Mouse (Mus musculus) T-cell, adult 2 months (primary cell): ENCODE data around the gene Maml3.

ENCODE experiments used
- DNase-seq: peaks from one replicate; pipeline ENCODE4 v3.0.0; 2022; ENCODE audit warnings: low spot score

The Maml3 gene

GRCm38 (mm10) chr3:51742405-51742804 is 362.5 kb downstream of the Maml3 start:
- no peak for DNase-seq

- no peak for DNase-seq
Measured at GRCm38 (mm10) chr3:51741824-51742223, 363.1 kb downstream of the Maml3 start.

GRCm38 (mm10) chr3:51739835-51740112 is 365.1 kb downstream of the Maml3 start:
- no peak for DNase-seq

DNA sequence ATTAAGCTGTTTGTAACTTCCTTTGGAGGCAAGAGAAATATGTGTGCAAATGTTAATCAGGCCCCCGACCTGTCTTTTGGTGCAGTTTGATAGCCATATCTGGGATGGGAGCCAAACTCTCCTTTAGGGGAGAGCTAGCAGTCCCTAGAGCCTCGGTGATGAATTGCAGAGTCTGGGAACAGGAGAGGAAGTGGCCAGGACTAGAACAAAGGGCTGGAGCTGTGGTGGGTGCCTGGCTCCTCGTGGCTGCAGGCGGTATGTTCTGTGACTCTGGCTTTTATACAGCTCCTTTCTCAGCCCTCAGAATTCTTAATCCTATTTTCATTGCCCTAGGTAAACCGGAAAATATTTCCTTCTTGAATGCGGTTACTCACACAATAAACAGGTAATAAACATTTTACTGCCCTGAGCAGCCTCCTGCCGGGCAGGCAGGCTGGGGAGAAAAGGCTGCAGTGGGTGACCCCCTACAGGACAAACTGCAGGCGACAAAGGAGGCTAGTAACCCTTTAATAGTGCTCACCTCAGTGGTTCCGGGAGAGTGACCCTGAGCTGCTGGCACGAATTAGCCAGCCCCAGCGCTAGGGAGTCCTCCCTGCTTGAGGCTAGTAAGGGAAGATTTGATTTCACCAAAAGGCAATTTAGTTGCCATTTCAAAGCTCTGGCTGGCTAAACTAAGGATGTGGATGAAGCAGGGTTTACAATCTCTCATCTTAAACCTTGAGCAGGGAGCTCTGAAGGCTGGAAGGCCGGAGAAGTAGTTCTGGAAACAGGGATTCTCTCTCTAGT is 365.6 kb downstream of the Maml3 start:
- peak; percentile 14 for DNase-seq

- DNase-seq, result no peak
Measured at GRCm38 (mm10) chr3:51733685-51734084, 371.2 kb downstream of the Maml3 start.

GRCm38 (mm10) chr3:51731949-51732636 is 372.8 kb downstream of the Maml3 start:
- DNase-seq, result no peak

- DNase-seq, result no peak
Measured at GRCm38 (mm10) chr3:51730662-51731061, 374.2 kb downstream of the Maml3 start.

GRCm38 (mm10) chr3:51729109-51729918 is 375.6 kb downstream of the Maml3 start:
- no peak for DNase-seq

GRCm38 (mm10) chr3:51728456-51728855 is 376.4 kb downstream of the Maml3 start:
- no peak for DNase-seq

DNA sequence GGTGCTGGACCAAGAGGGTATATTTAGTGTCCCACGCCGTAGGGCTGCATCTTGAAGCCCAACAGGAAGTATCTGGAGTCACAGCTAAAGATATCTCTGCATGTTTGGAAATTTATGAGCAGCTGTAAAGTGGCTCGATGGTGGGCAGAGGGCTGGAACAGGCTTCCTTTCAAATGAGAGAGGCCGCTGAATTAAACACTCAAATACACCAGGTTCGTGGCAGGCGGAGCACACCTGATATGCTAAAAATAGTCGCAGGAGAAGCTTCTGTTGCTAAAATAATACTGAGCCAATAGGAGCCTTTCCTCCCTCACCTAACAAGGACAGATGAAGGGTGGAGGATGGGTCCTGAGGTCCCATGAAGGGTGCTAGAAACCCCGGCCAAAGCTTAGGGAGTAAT is 376.9 kb downstream of the Maml3 start:
- no peak for DNase-seq

GRCm38 (mm10) chr3:51727487-51727886 is 377.4 kb downstream of the Maml3 start:
- DNase-seq, result no peak

DNA sequence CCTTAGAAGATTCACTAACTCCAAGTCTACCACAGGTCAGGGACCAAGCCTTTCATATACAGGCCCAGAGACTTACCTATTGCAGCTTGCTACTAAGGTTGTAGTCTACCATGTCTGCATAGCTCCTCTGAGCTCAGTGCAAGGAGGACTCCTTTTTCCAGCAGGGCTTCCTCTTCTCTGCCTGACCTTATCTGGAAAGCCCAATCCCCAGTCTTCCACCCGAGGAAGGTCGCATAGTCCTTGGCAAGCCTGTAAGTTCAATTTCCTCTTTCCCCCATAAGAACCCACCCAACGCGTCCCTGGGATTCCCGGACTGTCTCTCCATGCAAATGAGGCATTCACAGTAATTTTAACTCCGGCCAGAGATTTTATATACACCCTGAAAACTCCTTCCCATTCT is 378.6 kb downstream of the Maml3 start:
- DNase-seq, result no peak

DNA sequence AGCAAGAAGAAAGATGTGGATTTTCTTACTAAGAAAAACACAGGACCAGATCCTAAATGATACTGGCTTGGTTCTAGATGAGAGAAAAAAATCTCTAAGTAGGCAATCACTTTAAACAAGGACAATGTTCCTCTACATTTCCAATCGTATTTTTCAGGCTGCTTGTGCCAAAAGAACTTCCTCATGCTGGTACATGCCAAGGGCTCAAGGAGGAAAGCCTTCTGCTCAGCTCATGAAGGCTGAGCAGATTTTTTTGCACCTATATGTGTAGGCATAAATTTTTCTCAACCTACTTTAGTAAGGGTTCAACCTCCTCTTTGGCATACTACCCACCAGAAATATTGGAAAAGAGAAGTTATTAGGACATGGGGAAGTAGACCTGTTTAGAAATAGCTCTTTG is 384.9 kb downstream of the Maml3 start:
- no peak for DNase-seq

- DNase-seq, result no peak
Measured at GRCm38 (mm10) chr3:51719373-51719772, 385.5 kb downstream of the Maml3 start.

DNA sequence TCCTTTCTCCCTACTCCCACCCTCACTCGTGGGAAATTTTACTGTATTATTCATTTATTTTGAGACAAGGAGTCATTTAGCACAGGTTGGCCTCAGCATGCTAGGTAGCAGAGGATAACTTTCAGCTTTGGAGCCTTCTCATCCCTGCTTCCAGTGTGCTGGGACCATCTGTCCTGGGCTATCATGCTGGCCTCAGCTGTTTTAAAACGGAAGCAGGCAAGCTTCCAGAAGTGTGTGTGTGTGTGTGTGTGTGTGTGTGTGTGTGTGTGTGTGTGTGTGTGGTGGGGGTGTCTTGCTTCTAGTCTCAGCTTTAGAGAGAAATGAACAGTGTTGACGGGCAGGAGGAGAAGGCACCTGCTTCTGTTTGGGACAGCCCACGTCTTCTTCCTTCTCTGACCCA is 387.0 kb downstream of the Maml3 start:
- DNase-seq, result no peak

DNA sequence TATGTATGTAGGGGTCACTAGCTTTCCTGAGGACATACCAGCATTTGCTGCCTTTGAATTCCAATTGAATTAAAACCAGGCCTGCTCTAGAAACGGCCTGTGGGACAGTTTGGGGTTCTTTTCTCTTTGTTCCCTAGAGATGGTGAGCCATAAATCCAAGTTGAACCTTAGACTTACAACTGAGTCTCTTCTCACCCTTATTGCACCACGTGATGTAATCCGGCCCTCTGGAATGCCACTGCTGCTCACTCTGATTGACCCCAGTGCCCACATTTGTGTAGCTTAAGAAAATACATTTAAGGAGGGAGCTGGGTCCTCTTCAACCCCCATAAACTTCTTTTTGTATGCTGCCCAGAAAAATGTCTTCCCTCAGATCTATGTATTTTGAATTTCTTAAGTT is 387.4 kb downstream of the Maml3 start:
- DNase-seq, result no peak

- no peak for DNase-seq
Measured at GRCm38 (mm10) chr3:51714469-51714868, 390.4 kb downstream of the Maml3 start.

DNA sequence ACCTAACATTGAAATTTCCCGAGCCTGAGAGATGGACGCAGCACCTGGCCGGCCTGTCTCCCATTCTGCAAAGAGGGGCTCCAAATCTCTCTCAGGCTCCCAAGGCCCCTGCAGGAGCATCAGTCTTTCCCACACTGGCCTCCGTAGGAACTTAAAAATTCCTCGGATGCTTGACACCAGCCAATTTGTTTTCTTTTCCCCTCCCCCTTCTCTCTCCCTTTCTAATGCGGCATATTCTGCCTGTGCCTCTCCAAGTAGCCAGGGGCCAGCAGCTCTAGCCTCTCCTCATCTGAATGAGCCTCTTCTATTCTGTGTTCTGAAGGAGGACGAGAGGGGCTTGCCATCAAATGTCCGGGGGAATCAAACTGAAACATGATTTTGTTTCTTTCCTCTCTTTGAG is 391.6 kb downstream of the Maml3 start:
- DNase-seq, result no peak

DNA sequence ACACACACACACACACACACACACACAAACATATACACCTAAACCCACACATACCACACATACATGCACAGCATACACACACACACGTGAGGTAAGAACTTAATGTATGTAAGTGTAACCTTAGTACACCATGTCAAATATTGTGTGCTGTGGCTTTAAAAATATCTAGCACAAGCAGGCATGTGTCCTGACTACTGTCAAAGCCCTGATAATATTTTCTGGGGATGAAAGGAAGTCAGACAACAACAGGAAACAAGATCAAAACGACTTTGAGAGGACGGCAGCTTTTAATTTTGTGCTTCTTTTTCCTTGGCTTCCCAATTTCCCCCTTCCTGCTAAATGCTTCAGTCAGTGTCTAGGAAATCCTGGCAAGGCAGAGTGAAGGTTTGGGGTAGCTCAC is 392.5 kb downstream of the Maml3 start:
- DNase-seq, result no peak

DNA sequence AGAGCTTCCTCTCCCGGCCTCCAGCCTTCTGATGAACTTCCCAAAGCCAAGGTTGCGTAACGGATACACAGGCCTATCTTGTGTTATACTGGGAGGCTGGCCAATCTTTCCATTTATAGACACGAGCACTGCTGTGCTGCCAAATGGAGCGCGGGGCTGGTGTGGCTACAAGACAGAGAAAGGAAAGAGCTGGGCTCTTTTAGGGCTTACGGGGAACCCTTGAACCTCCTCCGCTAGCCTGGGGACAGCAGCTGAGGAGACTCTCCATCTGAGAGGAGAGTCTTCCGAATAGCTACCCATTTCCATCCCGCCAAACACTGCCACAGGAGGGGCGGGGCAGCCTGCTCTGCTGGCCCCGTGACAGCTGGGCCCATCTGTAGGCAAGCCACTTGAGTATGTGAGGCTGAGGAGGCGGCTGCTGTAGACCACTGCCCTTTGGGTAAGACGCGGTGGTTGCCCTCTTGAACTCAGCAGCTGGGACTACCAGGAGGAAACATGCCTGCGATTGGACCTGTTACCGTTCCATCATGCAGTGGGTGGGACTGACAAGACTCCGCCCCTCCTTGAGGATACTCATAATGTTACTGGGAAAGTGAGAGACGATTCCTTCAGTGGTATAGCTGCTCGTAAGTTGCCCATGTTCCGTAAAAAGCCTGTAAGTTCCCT is 396.0 kb downstream of the Maml3 start:
- DNase-seq, result peak; percentile 23

DNA sequence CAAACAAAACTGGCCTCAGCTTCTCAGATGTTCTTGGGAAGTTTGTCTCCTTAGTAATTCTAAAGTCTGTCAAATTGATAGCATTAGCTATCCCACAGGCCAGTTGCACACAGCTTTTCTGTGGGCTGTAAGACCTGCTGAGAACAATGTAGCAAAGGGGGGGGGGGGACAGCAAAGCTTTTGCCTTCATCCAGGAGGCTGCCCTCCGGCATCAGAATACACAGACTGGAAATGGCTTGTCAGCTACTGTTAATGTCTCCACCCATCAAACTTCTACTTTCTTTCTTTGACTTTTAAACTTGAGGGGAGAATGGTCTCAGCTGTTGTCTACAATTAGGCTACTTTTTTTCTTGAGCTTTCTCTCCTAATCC is 396.5 kb downstream of the Maml3 start:
- DNase-seq, result no peak

DNA sequence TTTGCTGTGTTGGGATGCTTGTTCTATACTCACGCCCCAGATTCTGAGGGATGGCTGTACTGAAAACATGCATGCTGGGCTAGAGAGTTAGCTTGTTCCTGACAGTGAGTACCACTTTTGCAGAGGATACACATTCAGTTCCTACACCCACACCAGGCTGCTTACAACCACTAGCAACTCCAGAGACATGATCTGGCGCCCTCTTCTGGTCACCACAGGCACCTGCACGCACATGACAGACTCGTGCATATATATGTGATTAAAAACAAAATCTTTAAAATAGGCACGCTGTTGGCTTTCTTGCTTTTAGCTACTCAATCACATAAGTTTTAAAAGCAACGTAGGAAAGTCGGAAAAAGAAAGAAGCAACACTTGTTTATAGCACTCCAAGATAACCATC is 399.7 kb downstream of the Maml3 start:
- no peak for DNase-seq

DNA sequence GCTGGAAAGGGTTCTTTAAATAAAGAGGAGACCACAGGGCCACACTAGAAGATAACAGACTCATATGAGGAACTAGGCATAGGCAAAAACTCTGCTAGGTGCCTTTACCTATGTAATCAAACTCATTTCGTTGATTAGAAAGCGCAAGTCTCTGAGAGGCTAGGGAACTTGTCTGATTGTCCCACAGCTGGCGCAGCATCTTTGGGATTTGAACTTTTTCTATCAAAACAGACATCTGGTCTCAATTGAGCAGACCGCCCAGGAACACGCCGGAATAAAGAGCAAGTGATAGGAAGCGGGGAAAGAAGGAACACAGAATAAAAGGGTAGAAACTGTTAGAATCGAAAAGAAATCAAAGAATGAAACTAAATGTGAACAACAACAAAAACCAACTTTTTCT is 401.4 kb downstream of the Maml3 start:
- DNase-seq, result no peak
